Mouse (Mus musculus) liver, embryonic 14.5 days (tissue): ENCODE results near the gene Pno1. TPM values are rescaled to one million over a fixed set of nuclear protein-coding genes. Genes with fewer than 3 reads are reported as not detected.
A peak's percentile ranks its signal among the peaks of the same experiment; 100 is the strongest.
"Not testable (repeated sequence)": the region's sequence is repeated elsewhere in the genome, so short reads cannot be mapped to it uniquely, and the experiment has no call there.

ENCODE experiments used
- ATAC-seq: fragments of 200-750 bp; cut with Nextera tagmentation; 2 replicates; pipeline ENCODE4 v1.8.0; 2017; ENCODE audit warnings: moderate number of reproducible peaks, mild to moderate bottlenecking, moderate library complexity; ENCODE audit not compliant: insufficient read depth
- DNase-seq, 3 experiments: peaks; one replicate each; pipeline ENCODE4 v3.0.0-alpha.2; 2012 to 2013; ENCODE audit warnings: low read depth in 3 of 3, low spot score in 3 of 3
- H3K27ac ChIP-seq: fragments of 300-500 bp; sonication (generic); 2 replicates; pipeline ENCODE4 v1.5.1; 2014; ENCODE audit warnings: moderate library complexity, mild to moderate bottlenecking, control low read depth, inconsistent platforms
- H3K27me3 ChIP-seq: fragments of 300-500 bp; sonication (generic); 2 replicates; pipeline ENCODE4 v1.6.1; 2014; ENCODE audit warnings: mild to moderate bottlenecking, low read length, moderate library complexity; ENCODE audit not compliant: control insufficient read depth, insufficient read depth
- H3K36me3 ChIP-seq: fragments of 300-500 bp; sonication (generic); replicated peaks from 2 replicates; pipeline ENCODE4 v1.6.1; 2014; ENCODE audit warnings: low read depth; ENCODE audit not compliant: control insufficient read depth, insufficient read depth
- H3K4me1 ChIP-seq, 2 experiments: fragments of 200-500 bp in 1 of 2; fragments of 300-500 bp in 1 of 2; sonication (generic) in 1 of 2; replicated peaks; 2 replicates each; pipeline ENCODE4 v1.6.1; 2012 to 2014; ENCODE audit warnings: antibody characterized with exemption in 1 of 2, inconsistent platforms in 1 of 2, low read length in 1 of 2; ENCODE audit not compliant: control insufficient read depth in 2 of 2, insufficient read depth in 2 of 2
- H3K4me2 ChIP-seq: fragments of 300-500 bp; sonication (generic); 2 replicates; pipeline ENCODE4 v1.6.1; 2014; ENCODE audit warnings: low read depth, mild to moderate bottlenecking, control low read depth, moderate library complexity
- H3K4me3 ChIP-seq, 2 experiments: fragments of 200-500 bp in 1 of 2; fragments of 300-500 bp in 1 of 2; sonication (generic) in 1 of 2; 2 replicates each; pipeline ENCODE4 v1.5.1; 2012 to 2014; ENCODE audit warnings: low read depth in 2 of 2, low read length in 2 of 2, mild to moderate bottlenecking in 2 of 2, control low read depth in 1 of 2, inconsistent platforms in 1 of 2, moderate library complexity in 1 of 2; ENCODE audit not compliant: insufficient read depth in 1 of 2
- H3K9ac ChIP-seq: fragments of 300-500 bp; sonication (generic); replicated peaks from 2 replicates; pipeline ENCODE4 v1.6.1; 2014; ENCODE audit warnings: mild to moderate bottlenecking, control low read depth, moderate library complexity
- H3K9me3 ChIP-seq: fragments of 300-500 bp; sonication (generic); 2 replicates; pipeline ENCODE4 v1.6.1; 2016; ENCODE audit warnings: low read length, mixed read lengths; ENCODE audit not compliant: control insufficient read depth
- CTCF ChIP-seq: IDR thresholded peaks from 2 replicates; pipeline ENCODE4 v1.5.1; 2016; ENCODE audit warnings: antibody characterized with exemption, low read depth, control low read depth
- EP300 ChIP-seq: IDR thresholded peaks from 2 replicates; pipeline ENCODE4 v1.6.1; 2016; ENCODE audit warnings: antibody characterized with exemption, low read depth
- WGBS: fragments of 180-500 bp; shearing (Covaris S2); extraction: QIAGEN DNeasy Blood & Tissue Kit; methylation state at CpG from one replicate; pipeline ENCODE4 v1.1.7; 2014; ENCODE audit not compliant: insufficient replicate concordance; 5-methylcytosine and 5-hydroxymethylcytosine counted together
- polyA plus RNA-seq, 2 experiments: library from polyadenylated mRNA; depleted of rRNA in 1 of 2; stranded (reverse) in 1 of 2; unstranded in 1 of 2; fragments of >200 nt; fragmentation: Nextera tagmentation in 1 of 2; extraction: Ambion mirVana in 1 of 2; gene quantifications; 2 replicates each; pipeline versions ENCODE4 v1.2.1 to v1.2.3; 2012 to 2014

The Pno1 gene
- polyA plus RNA-seq (2012; rRNA removed) (7.3 and 10.9 TPM in 2 replicates), polyA plus RNA-seq (2014; fragmentation: Nextera tagmentation; extraction: Ambion mirVana) (45.5 and 48.0 TPM in 2 replicates)

GRCm38 (mm10) chr11:17211258-17212140 lies at the start of gene Pno1:
Gene Pno1 (minus strand): TSS chr11:17211568.
- H3K4me3 ChIP-seq, result peak within 1 kb of the TSS; percentile 92 to 98
- no peaks in the 10 kb centered on the region for H3K9me3 ChIP-seq
- peak within 1 kb of the TSS; percentile 64 for H3K27ac ChIP-seq
- peak within 1 kb of the TSS; percentile 89 for H3K4me2 ChIP-seq
- peak; percentile 93 to 95 (median 94) for DNase-seq
- peak; percentile 98 for ATAC-seq
- WGBS, result under 1% methylated on average over 65 of the region's 65 CpGs
- H3K9ac ChIP-seq, result peak within 1 kb of the TSS; percentile 85
- H3K4me1 ChIP-seq, result peaks cover 10 to 15% of the 10 kb centered on the region in 2 experiments
- TF ChIP-seq EP300 (peak; percentile 80), CTCF (no peak)
- H3K36me3 ChIP-seq, result peaks cover 11% of the 10 kb centered on the region
- H3K27me3 ChIP-seq, result no peaks in the 10 kb centered on the region

DNA sequence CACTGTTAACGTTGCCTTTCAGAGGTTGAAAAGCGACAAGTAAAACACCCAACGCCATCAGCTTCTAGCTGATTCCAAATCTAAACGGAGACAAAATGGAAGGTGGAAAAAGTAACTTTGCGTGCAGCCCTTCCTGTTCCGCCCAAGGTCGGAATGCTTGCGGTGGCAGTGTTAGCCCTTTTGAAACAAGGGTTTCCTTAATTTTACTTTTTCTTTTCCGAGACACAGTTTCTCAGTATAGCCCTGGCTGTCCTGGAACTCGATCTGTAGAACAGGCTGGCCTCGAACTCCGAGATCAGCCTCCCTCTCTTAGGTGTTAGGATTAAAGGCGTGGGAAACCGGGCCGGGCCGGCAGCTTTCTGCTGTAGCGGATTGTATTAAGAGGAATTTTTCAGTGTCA lies 46.5 kb upstream of the Pno1 start:
- H3K4me1 ChIP-seq, result peaks cover 0 to 8% of the 10 kb centered on the region in 2 experiments; a peak in 1 of 4 replicates
- H3K4me2 ChIP-seq, result peak overlapping the region; percentile 63
- peak overlapping the region; percentile 96 for H3K9ac ChIP-seq
- DNase-seq (peak in 2 of 3 experiments; percentile 7 to 44), ATAC-seq (peak; percentile 55)
- no peaks in the 10 kb centered on the region for H3K36me3 ChIP-seq
- peak overlapping the region; percentile 90 for H3K27ac ChIP-seq
- no peaks in the 10 kb centered on the region for H3K9me3 ChIP-seq
- TF ChIP-seq CTCF, result no peak
- TF ChIP-seq EP300, result no peak
- WGBS, result under 1% methylated on average over 17 of the region's 17 CpGs
- H3K27me3 ChIP-seq, result no peaks in the 10 kb centered on the region
- H3K4me3 ChIP-seq, result peak overlapping the region; percentile 74 to 92

GRCm38 (mm10) chr11:17257443-17257842 lies 46.1 kb upstream of the Pno1 start, which contains the start of gene C1d:
Gene C1d (plus strand): TSS chr11:17257579.
- peak; percentile 90 to 92 (median 90) for DNase-seq
- H3K9me3 ChIP-seq, result no peaks in the 10 kb centered on the region
- H3K9ac ChIP-seq, result peak within 1 kb of the TSS; percentile 96
- WGBS, result under 1% methylated on average over 33 of the region's 33 CpGs
- peak within 1 kb of the TSS; percentile 63 for H3K4me2 ChIP-seq
- ATAC-seq, result peak; percentile 94
- H3K4me3 ChIP-seq, result peak within 1 kb of the TSS; percentile 74 to 92
- no peaks in the 10 kb centered on the region for H3K36me3 ChIP-seq
- peaks cover 0 to 8% of the 10 kb centered on the region in 2 experiments; a peak in 1 of 4 replicates for H3K4me1 ChIP-seq
- no peaks in the 10 kb centered on the region for H3K27me3 ChIP-seq
- TF ChIP-seq EP300 (no peak), CTCF (no peak)
- peak within 1 kb of the TSS; percentile 90 for H3K27ac ChIP-seq

GRCm38 (mm10) chr11:17256813-17257365 lies 45.5 kb upstream of the Pno1 start:
- DNase-seq (no peak), ATAC-seq (peak; percentile 16; the same call in 1 of the 2 replicates)
- peaks cover 0 to 8% of the 10 kb centered on the region in 2 experiments; a peak in 1 of 4 replicates for H3K4me1 ChIP-seq
- no peaks in the 10 kb centered on the region for H3K9me3 ChIP-seq
- H3K27ac ChIP-seq, result no peak overlapping the region
- H3K9ac ChIP-seq, result peak overlapping the region; percentile 48
- H3K4me3 ChIP-seq, result peak overlapping the region; percentile 37 to 92
- H3K36me3 ChIP-seq, result no peaks in the 10 kb centered on the region
- TF ChIP-seq CTCF (no peak), EP300 (no peak)
- 49% methylated on average over 8 of the region's 8 CpGs for WGBS
- H3K4me2 ChIP-seq, result peak overlapping the region; percentile 63
- H3K27me3 ChIP-seq, result no peaks in the 10 kb centered on the region

- ATAC-seq, result no peak
These were observed 37.3 kb upstream of the Pno1 start for GRCm38 (mm10) chr11:17248715-17249114.

DNA sequence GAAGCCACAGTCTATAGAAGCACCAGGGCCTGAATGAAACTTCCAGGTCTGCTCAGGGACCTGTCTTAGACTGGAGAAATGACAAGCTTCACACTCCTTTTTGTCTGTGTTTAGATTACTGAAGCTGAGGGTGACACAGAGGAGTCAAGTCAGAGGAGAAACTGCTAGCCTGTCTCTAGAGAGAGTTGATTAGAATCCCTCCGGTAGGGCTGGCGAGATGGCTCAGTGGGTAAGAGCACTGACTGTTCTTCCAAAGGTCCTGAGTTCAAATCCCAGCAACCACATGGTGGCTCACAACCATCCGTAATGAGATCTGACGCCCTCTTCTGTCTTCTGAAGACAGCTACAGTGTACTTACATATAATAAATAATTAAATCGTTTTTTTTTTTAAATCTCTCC lies 27.2 kb upstream of the Pno1 start:
- not testable (repeated sequence) for H3K36me3 ChIP-seq, H3K27ac ChIP-seq, H3K4me3 ChIP-seq, H3K4me2 ChIP-seq, H3K9me3 ChIP-seq, ATAC-seq, DNase-seq, H3K9ac ChIP-seq, H3K27me3 ChIP-seq
- WGBS, result 74% methylated on average over 5 of the region's 5 CpGs
- peaks cover 0 to 15% of the 10 kb centered on the region in 2 experiments; a peak in 2 of 4 replicates for H3K4me1 ChIP-seq

More at GRCm38 (mm10) chr11:17248715-17249114, 37.3 kb upstream of the Pno1 start:
- no peak overlapping the region for H3K27ac ChIP-seq
- no peaks in the 10 kb centered on the region for H3K9me3 ChIP-seq
- H3K27me3 ChIP-seq, result no peaks in the 10 kb centered on the region
- H3K4me2 ChIP-seq, result no peak overlapping the region
- H3K36me3 ChIP-seq, result no peaks in the 10 kb centered on the region
- H3K4me3 ChIP-seq, result no peak overlapping the region
- H3K9ac ChIP-seq, result no peak overlapping the region
- TF ChIP-seq CTCF, result no peak
- TF ChIP-seq EP300, result no peak
- no peaks in the 10 kb centered on the region for H3K4me1 ChIP-seq
- no peak for DNase-seq
